Mouse (Mus musculus) liver, embryonic 14.5 days (tissue): Measurements from ENCODE around the gene Derl3. TPM values are rescaled to one million over a fixed set of nuclear protein-coding genes. Genes with fewer than 3 reads are reported as not detected.

Experiments
- ATAC-seq: fragments of 200-750 bp; cut with Nextera tagmentation; 2 replicates; pipeline ENCODE4 v1.8.0; 2017; ENCODE audit warnings: moderate number of reproducible peaks, mild to moderate bottlenecking, moderate library complexity; ENCODE audit not compliant: insufficient read depth
- DNase-seq, 3 experiments: peaks; one replicate each; pipeline ENCODE4 v3.0.0-alpha.2; 2012 to 2013; ENCODE audit warnings: low read depth in 3 of 3, low spot score in 3 of 3
- H3K27ac ChIP-seq: fragments of 300-500 bp; sonication (generic); 2 replicates; pipeline ENCODE4 v1.5.1; 2014; ENCODE audit warnings: moderate library complexity, mild to moderate bottlenecking, control low read depth, inconsistent platforms
- H3K27me3 ChIP-seq: fragments of 300-500 bp; sonication (generic); 2 replicates; pipeline ENCODE4 v1.6.1; 2014; ENCODE audit warnings: mild to moderate bottlenecking, low read length, moderate library complexity; ENCODE audit not compliant: control insufficient read depth, insufficient read depth
- H3K36me3 ChIP-seq: fragments of 300-500 bp; sonication (generic); replicated peaks from 2 replicates; pipeline ENCODE4 v1.6.1; 2014; ENCODE audit warnings: low read depth; ENCODE audit not compliant: control insufficient read depth, insufficient read depth
- H3K4me1 ChIP-seq, 2 experiments: fragments of 200-500 bp in 1 of 2; fragments of 300-500 bp in 1 of 2; sonication (generic) in 1 of 2; replicated peaks; 2 replicates each; pipeline ENCODE4 v1.6.1; 2012 to 2014; ENCODE audit warnings: antibody characterized with exemption in 1 of 2, inconsistent platforms in 1 of 2, low read length in 1 of 2; ENCODE audit not compliant: control insufficient read depth in 2 of 2, insufficient read depth in 2 of 2
- H3K4me2 ChIP-seq: fragments of 300-500 bp; sonication (generic); 2 replicates; pipeline ENCODE4 v1.6.1; 2014; ENCODE audit warnings: low read depth, mild to moderate bottlenecking, control low read depth, moderate library complexity
- H3K4me3 ChIP-seq, 2 experiments: fragments of 200-500 bp in 1 of 2; fragments of 300-500 bp in 1 of 2; sonication (generic) in 1 of 2; 2 replicates each; pipeline ENCODE4 v1.5.1; 2012 to 2014; ENCODE audit warnings: low read depth in 2 of 2, low read length in 2 of 2, mild to moderate bottlenecking in 2 of 2, control low read depth in 1 of 2, inconsistent platforms in 1 of 2, moderate library complexity in 1 of 2; ENCODE audit not compliant: insufficient read depth in 1 of 2
- H3K9ac ChIP-seq: fragments of 300-500 bp; sonication (generic); replicated peaks from 2 replicates; pipeline ENCODE4 v1.6.1; 2014; ENCODE audit warnings: mild to moderate bottlenecking, control low read depth, moderate library complexity
- H3K9me3 ChIP-seq: fragments of 300-500 bp; sonication (generic); 2 replicates; pipeline ENCODE4 v1.6.1; 2016; ENCODE audit warnings: low read length, mixed read lengths; ENCODE audit not compliant: control insufficient read depth
- CTCF ChIP-seq: IDR thresholded peaks from 2 replicates; pipeline ENCODE4 v1.5.1; 2016; ENCODE audit warnings: antibody characterized with exemption, low read depth, control low read depth
- EP300 ChIP-seq: IDR thresholded peaks from 2 replicates; pipeline ENCODE4 v1.6.1; 2016; ENCODE audit warnings: antibody characterized with exemption, low read depth
- WGBS: fragments of 180-500 bp; shearing (Covaris S2); extraction: QIAGEN DNeasy Blood & Tissue Kit; methylation state at CpG from one replicate; pipeline ENCODE4 v1.1.7; 2014; ENCODE audit not compliant: insufficient replicate concordance; 5-methylcytosine and 5-hydroxymethylcytosine counted together
- polyA plus RNA-seq, 2 experiments: library from polyadenylated mRNA; depleted of rRNA in 1 of 2; stranded (reverse) in 1 of 2; unstranded in 1 of 2; fragments of >200 nt; fragmentation: Nextera tagmentation in 1 of 2; extraction: Ambion mirVana in 1 of 2; gene quantifications; 2 replicates each; pipeline versions ENCODE4 v1.2.1 to v1.2.3; 2012 to 2014

The Derl3 gene
- polyA plus RNA-seq, 2 experiments, result 0.18 to 0.47 TPM

DNA sequence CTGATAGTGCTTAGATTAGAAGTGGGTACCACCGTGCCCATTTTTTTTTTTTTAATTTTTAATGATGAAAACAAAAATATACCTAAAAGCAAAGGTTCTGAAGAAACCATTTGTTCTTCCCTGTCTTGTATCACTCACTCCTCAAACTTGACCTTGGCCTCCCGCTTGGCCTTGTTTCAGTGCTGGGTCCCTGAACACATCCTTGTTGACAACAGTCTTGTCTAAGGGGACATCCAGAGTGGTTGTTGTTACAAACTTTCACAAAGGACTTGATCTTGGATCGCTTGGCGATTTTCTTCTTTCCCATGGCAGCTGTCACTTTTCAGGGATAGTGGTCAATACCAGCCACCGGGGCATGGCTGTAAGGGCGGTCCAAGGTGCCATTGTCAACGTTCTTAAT, 52.0 kb downstream of the Derl3 start:
- ATAC-seq, result no peak
- no peak for DNase-seq
- H3K4me2 ChIP-seq, result no peak overlapping the region
- no peak overlapping the region for H3K27ac ChIP-seq
- H3K4me3 ChIP-seq, result no peak overlapping the region
- no peak overlapping the region for H3K9ac ChIP-seq
- 82% methylated on average over 7 of the region's 7 CpGs for WGBS
- no peak for TF ChIP-seq EP300
- no peak for TF ChIP-seq CTCF
- H3K36me3 ChIP-seq, result no peaks in the 10 kb centered on the region
- peaks cover 7 to 9% of the 10 kb centered on the region in 2 experiments for H3K4me1 ChIP-seq
- H3K27me3 ChIP-seq, result peaks cover 16% of the 10 kb centered on the region
- H3K9me3 ChIP-seq, result no peaks in the 10 kb centered on the region

Other genes starting within 250 kb of the Derl3 start
- 0.84 and 1.2 TPM in 2 replicates for gene Susd2, start 249.4 kb upstream of the Derl3 start, polyA plus RNA-seq (2012; rRNA removed)
- 1.0 and 1.6 TPM in 2 replicates for gene Susd2, start 249.4 kb upstream of the Derl3 start, polyA plus RNA-seq (2014; fragmentation: Nextera tagmentation; extraction: Ambion mirVana)
- 11.2 and 11.3 TPM in 2 replicates for gene Cabin1, start 129.1 kb upstream of the Derl3 start, polyA plus RNA-seq (2012; rRNA removed)
- gene Cabin1, start 129.1 kb upstream of the Derl3 start, polyA plus RNA-seq (2014; fragmentation: Nextera tagmentation; extraction: Ambion mirVana), result 12.0 and 13.7 TPM in 2 replicates
- 116 and 138 TPM in 2 replicates for gene Ddt, start 120.0 kb upstream of the Derl3 start, polyA plus RNA-seq (2012; rRNA removed)
- gene Ddt, start 120.0 kb upstream of the Derl3 start, polyA plus RNA-seq (2014; fragmentation: Nextera tagmentation; extraction: Ambion mirVana), result 169 and 176 TPM in 2 replicates
- 0.04 TPM in 1 of 2 replicates, not detected in the other for gene Gm20441, start 112.5 kb upstream of the Derl3 start, polyA plus RNA-seq (2012; rRNA removed)
- not detected in 2 replicates for gene Gm20441, start 112.5 kb upstream of the Derl3 start, polyA plus RNA-seq (2014; fragmentation: Nextera tagmentation; extraction: Ambion mirVana)
- gene Gstt3, start 112.0 kb upstream of the Derl3 start, polyA plus RNA-seq (2012; rRNA removed), result 5.3 and 5.5 TPM in 2 replicates
- gene Gstt3, start 112.0 kb upstream of the Derl3 start, polyA plus RNA-seq (2014; fragmentation: Nextera tagmentation; extraction: Ambion mirVana), result 9.4 and 12.0 TPM in 2 replicates
- gene Gstt1, start 94.8 kb upstream of the Derl3 start, polyA plus RNA-seq (2012; rRNA removed), result 71.5 and 90.6 TPM in 2 replicates
- 68.8 and 75.7 TPM in 2 replicates for gene Gstt1, start 94.8 kb upstream of the Derl3 start, polyA plus RNA-seq (2014; fragmentation: Nextera tagmentation; extraction: Ambion mirVana)
- not detected in 2 replicates for gene Gstt4, start 70.9 kb upstream of the Derl3 start, polyA plus RNA-seq (2012; rRNA removed)
- gene Gstt4, start 70.9 kb upstream of the Derl3 start, polyA plus RNA-seq (2014; fragmentation: Nextera tagmentation; extraction: Ambion mirVana), result 0.10 TPM in 1 of 2 replicates, not detected in the other
- gene Gstt2, start 56.0 kb upstream of the Derl3 start, polyA plus RNA-seq (2012; rRNA removed), result 33.8 and 36.4 TPM in 2 replicates
- 42.7 and 43.7 TPM in 2 replicates for gene Gstt2, start 56.0 kb upstream of the Derl3 start, polyA plus RNA-seq (2014; fragmentation: Nextera tagmentation; extraction: Ambion mirVana)
- 846 and 879 TPM in 2 replicates for gene Mif, start 33.2 kb upstream of the Derl3 start, polyA plus RNA-seq (2012; rRNA removed)
- gene Mif, start 33.2 kb upstream of the Derl3 start, polyA plus RNA-seq (2014; fragmentation: Nextera tagmentation; extraction: Ambion mirVana), result 746 and 755 TPM in 2 replicates
- 21.2 and 28.5 TPM in 2 replicates for gene Smarcb1, start 28.2 kb downstream of the Derl3 start, polyA plus RNA-seq (2012; rRNA removed)
- 47.7 and 55.3 TPM in 2 replicates for gene Smarcb1, start 28.2 kb downstream of the Derl3 start, polyA plus RNA-seq (2014; fragmentation: Nextera tagmentation; extraction: Ambion mirVana)
- gene Chchd10, start 39.7 kb downstream of the Derl3 start, polyA plus RNA-seq (2012; rRNA removed), result 55.8 and 72.9 TPM in 2 replicates
- gene Chchd10, start 39.7 kb downstream of the Derl3 start, polyA plus RNA-seq (2014; fragmentation: Nextera tagmentation; extraction: Ambion mirVana), result 106 and 111 TPM in 2 replicates
- 1.3 and 1.5 TPM in 2 replicates for gene Mmp11, start 43.1 kb downstream of the Derl3 start, polyA plus RNA-seq (2012; rRNA removed)
- gene Mmp11, start 43.1 kb downstream of the Derl3 start, polyA plus RNA-seq (2014; fragmentation: Nextera tagmentation; extraction: Ambion mirVana), result 1.1 and 1.5 TPM in 2 replicates
- 22.5 and 27.6 TPM in 2 replicates for gene Gm867, start 47.3 kb downstream of the Derl3 start, polyA plus RNA-seq (2012; rRNA removed)
- gene Gm867, start 47.3 kb downstream of the Derl3 start, polyA plus RNA-seq (2014; fragmentation: Nextera tagmentation; extraction: Ambion mirVana), result 20.9 and 21.9 TPM in 2 replicates
- 0.85 and 2.1 TPM in 2 replicates for gene Vpreb3, start 49.6 kb downstream of the Derl3 start, polyA plus RNA-seq (2012; rRNA removed)
- 2.5 and 2.9 TPM in 2 replicates for gene Vpreb3, start 49.6 kb downstream of the Derl3 start, polyA plus RNA-seq (2014; fragmentation: Nextera tagmentation; extraction: Ambion mirVana)
- gene Gm5134, start 61.1 kb downstream of the Derl3 start, polyA plus RNA-seq (2012; rRNA removed), result 0.08 and 0.10 TPM in 2 replicates
- gene Gm5134, start 61.1 kb downstream of the Derl3 start, polyA plus RNA-seq (2014; fragmentation: Nextera tagmentation; extraction: Ambion mirVana), result 0.08 TPM in 1 of 2 replicates, not detected in the other
- gene Zfp280b, start 139.2 kb downstream of the Derl3 start, polyA plus RNA-seq (2012; rRNA removed), result 6.8 and 7.1 TPM in 2 replicates
- gene Zfp280b, start 139.2 kb downstream of the Derl3 start, polyA plus RNA-seq (2014; fragmentation: Nextera tagmentation; extraction: Ambion mirVana), result 9.6 and 10.1 TPM in 2 replicates
- gene Slc5a4b, start 217.5 kb downstream of the Derl3 start, polyA plus RNA-seq (2012; rRNA removed), result 0.08 and 0.10 TPM in 2 replicates
- gene Slc5a4b, start 217.5 kb downstream of the Derl3 start, polyA plus RNA-seq (2014; fragmentation: Nextera tagmentation; extraction: Ambion mirVana), result 0.03 and 0.18 TPM in 2 replicates